Mouse (Mus musculus) spleen, adult 2 months (tissue): ENCODE data around the gene Ptp4a2.

Source experiments
- CTCF ChIP-seq: fragments of 200-500 bp; IDR thresholded peaks from 2 replicates; pipeline ENCODE4 v1.5.1; 2011; ENCODE audit warnings: mild to moderate bottlenecking, inconsistent platforms; ENCODE audit not compliant: insufficient read depth, insufficient read length, insufficient replicate concordance; ENCODE audit errors: extremely low read depth
- POLR2A ChIP-seq: fragments of 200-500 bp; IDR thresholded peaks from 2 replicates; pipeline ENCODE4 v1.6.1; 2011; ENCODE audit warnings: low read depth, low read length, inconsistent platforms

DNA sequence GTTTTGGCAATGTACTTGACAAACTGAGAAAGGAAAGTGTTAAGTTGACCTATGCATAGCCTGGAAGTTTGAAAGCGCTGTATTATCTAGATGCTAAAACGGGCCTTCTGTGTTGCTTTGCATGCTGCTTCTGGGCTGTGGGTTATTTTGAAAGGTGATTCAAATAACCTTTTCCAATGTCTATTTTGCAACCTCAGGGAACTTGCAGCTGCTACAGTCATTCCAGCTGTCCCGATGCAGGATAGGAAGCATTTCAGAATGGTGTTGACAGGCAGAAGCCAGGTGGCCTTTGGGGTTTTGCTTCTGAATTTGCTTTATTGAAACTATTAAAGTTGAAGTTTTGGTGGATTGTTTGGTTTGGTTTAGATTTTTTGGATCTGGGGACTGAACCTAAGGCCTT lies 17.1 kb downstream of the Ptp4a2 start:
- no peak for TF ChIP-seq CTCF
- no peak for TF ChIP-seq POLR2A
